Mouse (Mus musculus) right cerebral cortex, postnatal 10 days (tissue): ENCODE measurements at regions not wholly inside any gene's neighbourhood (a gene's known extent, or its start where the extent isn't known, plus 50 kb on each side); places are given as distances from the start of the nearest gene placed in this dataset.

ENCODE experiments used
- DNase-seq, 2 experiments: peaks; one replicate each; pipeline ENCODE4 v3.0.0; 2021; ENCODE audit warnings: low spot score in 2 of 2

DNA sequence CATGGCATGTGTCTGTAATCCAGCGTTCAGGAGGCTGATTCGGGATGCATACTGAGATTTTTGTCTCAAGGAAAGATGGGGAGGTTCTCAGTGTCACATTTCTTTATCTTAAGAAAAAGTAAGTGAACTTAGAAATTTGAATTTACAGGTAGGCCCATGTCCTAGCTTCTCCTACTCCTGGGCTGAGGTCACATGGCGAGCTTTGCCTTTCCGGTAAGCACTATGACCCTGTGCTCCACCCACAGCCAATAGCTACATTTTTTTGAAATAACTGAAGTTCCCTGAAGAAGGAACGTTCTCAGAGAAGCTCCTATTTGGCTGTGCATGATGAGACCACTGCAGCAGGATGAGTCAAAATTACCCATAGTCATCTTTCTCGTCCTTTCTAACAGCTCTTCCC lies 83.0 kb upstream of the Marcks start:
- DNase-seq: no peak

DNA sequence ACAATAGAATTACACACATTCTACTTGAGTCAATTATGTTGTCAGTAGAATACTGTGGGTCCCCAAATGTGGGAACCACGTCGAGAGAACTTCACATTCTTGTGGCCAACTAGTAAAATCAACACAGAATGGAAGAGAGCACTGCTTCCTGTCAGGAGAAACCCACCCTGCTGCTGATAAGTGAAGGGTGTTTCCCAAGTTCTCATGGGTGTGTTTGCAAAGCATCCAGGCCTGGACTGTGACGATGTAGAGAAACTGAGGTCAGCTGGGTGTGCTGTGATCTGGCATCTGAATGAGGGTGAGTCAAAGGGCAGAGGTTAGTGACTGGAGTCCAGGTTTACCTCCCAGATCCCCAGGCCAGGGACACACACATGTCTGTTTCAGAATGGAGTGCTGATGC lies 81.7 kb upstream of the Marcks start:
- DNase-seq: no peak

DNA sequence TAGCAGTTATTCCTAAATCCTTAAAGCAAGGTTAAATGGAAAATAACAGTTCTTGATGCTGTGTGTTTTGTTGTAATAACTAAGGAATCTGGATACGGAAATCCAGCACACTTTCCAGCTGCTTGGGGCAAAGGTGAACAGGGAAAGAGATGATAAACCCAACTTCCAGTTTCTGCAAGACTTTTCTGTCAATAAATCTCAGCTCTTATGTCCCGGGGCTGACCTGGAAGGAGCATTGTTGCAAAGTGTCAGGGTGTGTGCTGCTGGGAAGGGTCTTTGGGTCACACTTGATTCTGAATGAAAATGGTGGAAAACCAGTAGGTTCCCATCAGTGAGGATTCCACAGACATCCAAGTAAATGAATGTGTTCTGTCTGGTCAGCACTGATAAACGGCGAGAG lies 81.2 kb upstream of the Marcks start:
- no peak for DNase-seq

DNA sequence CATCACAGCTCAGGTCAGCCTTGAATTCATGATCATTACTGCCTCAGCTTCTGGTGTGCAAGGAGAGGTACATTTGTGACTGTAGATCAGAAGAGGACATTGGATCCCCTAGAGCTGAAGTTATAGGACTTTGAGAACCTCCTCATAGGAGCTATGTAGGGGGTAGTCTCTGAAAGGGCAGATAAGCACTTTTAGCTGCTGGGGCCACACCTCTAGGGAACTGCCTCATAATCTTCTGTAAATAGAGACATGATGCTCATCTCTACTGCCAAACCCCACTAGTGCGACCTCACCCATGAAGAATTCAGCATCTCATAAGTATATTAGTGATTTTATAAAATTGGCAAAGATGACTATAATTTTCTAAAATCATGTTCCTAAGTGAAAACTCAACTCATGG lies 80.7 kb upstream of the Marcks start:
- DNase-seq: no peak

DNA sequence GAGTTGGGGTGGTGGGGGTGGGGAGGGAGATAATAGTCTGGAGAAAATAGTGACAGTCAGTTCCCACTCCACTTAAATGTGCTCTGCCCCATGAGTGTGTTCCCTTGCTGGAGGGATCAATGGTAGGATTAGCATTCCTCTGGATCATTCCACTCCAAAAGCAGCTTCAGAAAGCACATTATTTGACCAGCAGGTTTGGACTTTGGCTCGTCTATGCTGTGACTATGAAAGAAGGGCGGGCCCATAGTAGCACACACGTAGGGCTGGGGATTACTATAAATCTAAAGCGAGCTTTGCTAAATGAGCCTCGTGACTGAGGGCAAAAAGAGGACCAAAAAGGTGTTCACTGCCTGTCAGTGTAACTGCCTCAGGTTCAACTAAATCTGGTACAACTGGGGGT lies 75.9 kb upstream of the Marcks start:
- DNase-seq: no peak

DNA sequence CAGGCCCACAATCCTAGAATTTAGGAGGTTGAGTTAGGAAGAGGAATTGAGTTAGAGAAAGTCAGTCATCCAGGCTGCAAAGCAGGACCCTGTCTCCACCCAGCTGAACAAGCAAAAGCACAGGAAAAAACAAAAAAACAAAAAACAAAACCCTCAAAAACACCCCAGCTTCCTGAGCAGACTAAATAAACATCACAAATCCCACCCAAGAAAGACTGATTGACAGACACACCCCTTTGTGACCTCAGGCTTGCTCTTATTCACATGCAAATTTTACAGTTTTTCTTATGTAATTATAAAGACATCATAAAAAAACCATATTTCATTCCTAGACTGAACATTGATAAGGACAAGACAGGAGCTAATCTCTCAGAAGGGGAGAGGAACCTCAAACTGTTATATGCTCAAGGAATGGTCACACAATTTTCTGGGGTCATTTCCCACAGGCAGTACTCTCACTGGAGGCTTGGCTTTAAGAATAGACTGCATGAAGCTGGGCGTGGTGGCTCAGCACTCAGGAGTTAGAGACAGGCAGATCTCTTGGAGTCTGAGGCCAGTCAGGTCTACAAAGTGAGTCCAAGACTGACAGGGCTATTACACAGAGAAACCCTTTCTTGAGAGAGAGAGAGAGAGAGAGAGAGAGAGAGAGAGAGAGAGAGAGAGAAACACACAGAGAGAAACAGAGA lies 73.8 kb upstream of the Marcks start:
- no peak for DNase-seq

DNA sequence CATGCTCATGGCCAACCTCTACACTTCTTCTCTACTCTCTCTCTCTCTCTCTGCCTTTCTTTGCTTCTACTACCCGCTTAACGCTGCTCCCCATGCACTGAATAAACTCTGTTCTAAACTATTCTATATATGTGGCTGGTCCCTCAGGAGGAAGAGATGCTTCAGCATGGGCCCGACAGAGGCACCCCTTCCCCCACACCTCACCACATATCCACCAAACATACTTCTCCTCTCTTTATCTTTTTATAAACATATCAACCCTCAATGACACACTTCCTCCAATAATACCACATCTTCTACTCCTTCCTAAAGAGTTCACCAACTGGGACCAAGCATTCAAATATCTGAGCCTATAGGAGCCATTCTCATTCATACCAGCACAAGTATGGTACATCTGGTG lies 72.6 kb upstream of the Marcks start:
- no peak for DNase-seq

DNA sequence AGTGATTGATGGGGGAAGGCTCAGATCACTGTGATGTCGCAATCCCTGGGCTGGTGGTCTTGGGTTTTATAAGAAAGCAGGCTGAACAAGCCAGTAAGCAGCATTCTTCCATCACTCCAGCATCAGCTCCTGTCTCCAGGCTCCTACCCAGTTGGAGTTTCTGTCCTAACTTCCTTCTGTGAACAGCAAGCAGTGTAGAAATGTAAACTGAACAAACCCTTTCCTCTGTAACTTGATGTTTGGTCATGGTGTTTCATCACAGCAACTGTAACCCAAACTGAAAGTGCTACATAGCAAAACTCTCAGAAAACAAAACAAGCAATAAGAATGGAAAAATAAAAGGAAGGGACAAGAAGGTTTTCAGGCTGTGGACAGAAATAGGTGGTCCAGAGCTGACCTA lies 71.5 kb upstream of the Marcks start:
- no peak for DNase-seq

DNA sequence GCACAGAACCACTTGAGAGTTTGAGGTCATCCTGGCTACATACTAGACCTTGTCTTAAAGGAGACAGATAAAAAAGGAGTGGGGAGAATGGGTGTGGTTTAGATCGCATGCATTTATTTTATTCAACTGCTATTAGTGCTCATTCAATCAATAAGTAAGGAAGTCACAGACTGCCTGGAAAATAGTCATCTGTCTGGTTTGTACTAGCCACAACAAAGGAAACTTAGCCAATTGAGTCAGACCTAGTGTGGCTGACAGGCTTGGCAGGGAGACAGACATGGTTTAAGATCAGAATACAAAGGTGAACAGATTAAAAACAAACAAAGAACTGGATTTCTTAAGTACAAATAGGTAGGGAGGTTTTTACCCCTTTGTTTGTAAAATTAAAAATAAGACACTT lies 68.3 kb upstream of the Marcks start:
- DNase-seq: no peak

DNA sequence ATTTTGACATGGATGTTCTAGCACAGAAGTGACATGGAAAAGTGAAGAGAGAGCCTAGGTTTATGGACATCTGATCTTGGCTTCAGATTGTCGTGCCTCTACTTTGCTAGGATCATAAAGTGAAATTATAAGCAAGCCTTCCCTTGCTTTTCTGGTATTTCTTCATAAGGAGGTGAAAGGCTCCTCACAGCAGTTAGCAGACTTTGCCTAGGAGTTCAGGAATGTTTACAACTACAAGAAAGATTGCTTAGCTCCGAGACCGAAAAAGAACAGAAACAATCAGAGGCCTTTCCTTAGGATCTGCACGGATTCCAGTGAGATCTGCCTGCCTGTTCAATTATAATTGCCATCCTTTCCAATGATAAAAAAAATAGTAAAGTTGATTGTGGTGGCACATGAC lies 67.8 kb upstream of the Marcks start:
- DNase-seq: no peak

DNA sequence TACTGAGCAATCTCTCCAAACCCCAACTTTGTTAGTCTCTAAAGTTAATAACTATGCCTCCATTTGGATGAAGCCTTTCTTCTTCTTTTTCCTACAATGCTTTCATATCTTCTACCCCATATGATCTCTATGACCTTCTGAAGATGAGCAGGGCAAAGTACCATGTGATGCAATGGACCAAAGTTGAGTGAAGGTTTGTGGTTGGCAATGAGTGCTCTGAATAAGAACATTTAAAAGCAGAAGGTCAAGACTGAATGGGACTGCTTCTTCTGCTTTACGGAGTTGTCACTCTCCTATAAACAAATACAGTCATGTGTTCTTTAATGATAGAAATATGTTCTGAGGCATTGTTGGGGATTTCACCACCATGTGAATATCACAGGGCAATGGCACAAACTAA lies 65.0 kb upstream of the Marcks start:
- no peak for DNase-seq

DNA sequence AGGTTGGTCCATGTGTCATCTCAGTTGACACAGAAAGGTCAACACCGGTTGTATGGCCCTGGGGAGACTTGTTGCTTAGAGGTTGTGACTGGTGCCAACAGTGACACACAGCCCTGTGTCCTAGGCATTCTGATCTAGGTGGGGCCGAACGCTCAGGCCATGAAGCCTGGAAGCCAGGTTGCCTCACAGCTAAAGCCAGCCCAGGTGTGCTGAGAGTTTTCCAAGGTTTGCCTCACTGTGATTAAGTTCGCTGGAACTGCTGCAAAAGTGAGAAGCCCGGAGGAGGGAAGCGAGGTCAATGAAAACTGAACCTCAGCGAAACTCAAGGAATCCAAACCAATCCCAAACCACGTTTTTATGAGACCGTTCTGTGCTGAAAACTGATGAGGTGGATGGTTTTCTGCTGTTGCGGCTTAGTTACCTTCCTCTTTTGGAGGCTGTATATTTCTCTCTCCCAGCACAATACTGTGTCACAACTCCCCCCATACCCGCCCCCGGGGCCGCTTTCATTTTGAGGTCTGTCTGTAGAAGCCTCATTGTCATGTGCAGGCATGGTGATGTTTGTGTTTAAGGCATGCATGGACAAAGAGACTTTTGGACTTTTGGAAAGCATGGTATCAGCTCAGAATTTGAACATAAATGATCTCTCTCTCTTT lies 56.2 kb upstream of the Marcks start:
- no peak for DNase-seq

DNA sequence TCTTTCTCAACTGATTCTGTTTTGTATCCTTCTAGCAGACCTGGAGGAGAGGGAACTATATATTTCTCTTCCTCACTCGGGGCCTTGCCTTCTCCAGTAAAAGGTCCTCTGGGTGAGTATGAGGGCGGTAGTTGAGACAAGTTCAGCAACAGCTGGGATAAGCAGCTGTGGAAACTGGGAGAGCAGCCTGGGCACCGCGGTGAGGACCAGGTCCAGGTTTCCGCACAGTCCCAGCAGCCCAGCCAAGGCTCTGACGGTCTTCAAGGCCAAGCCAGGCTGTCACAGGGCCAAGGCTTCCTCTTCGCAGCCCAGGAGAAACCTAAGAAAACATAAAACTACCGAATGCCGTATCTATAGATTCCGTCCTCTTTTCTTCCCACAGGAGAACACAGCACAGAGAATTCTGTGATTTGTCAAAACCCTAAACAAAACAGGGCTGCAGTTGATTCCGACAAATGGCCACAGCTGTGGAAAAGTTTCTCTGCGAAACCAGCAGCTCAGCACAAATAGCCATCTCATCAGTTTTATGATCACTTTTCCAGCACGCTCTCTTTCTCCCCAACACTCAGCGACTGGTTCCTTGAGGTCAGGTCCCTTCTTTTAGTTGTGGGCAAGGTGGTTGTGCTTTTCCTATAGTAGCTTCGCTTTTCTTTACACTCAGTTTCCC lies 55.5 kb upstream of the Marcks start:
- DNase-seq: no peak

DNA sequence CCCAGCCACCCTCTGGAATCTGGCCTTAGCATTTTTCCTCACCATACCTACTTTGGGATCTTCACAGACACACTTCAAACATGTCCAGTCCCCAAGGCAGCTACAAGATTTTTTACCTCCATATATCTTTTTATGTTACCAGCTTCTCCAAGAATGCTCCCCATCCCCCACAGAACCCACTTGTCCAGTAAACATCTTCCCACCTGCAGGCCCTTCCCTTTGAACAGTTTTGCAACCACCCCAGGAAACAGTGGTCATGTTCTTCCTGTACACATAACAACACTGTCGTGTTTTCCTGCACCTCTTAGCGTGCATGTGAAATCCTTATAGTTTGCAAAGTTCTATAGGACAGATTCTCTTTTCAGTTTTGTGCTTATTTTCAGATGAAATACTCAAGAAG lies 53.9 kb upstream of the Marcks start:
- DNase-seq: no peak

DNA sequence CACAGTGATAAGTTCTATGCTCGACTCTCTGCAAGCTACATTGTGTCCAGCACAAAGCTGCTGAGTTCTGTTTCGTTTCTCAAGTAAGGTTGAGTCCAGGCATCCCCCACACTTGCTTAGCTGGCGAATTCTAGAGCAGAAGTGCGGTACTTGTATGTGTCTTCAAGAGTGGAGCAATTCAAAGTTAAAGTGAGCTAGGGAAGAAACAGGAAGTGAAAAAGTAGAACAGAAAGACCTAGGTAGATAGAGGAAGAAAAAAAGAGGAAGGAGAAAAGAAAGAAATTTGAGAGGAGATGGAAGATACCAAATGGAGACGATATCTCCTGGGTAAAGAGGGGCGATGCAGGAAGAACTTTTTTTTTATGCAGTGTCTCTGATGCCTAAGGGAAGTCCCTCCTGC lies 51.4 kb upstream of the Marcks start:
- DNase-seq: peak in 1 of 2 experiments; percentile 36
